Mouse (Mus musculus) liver, adult 2 months (tissue): ENCODE measurements around the gene Csta1. TPM values are rescaled to one million over a fixed set of nuclear protein-coding genes. Genes with fewer than 3 reads are reported as not detected.
"Not testable (repeated sequence)": the region's sequence is repeated elsewhere in the genome, so short reads cannot be mapped to it uniquely, and the experiment has no call there.

ENCODE experiments used
- DNase-seq: peaks from one replicate; pipeline ENCODE4 v3.0.0-alpha.2; 2011; ENCODE audit warnings: low read depth, low spot score; ENCODE audit errors: extremely low read depth
- H3K27ac ChIP-seq: fragments of 200-500 bp; replicated peaks from 2 replicates; pipeline ENCODE4 v1.5.1; 2012; ENCODE audit warnings: low read depth, mild to moderate bottlenecking, control low read depth, inconsistent platforms, low read length; ENCODE audit not compliant: insufficient read depth
- H3K27me3 ChIP-seq: fragments of 200-500 bp; 2 replicates; pipeline ENCODE4 v1.6.1; 2012; ENCODE audit warnings: mild to moderate bottlenecking, moderate library complexity, low read length, inconsistent platforms; ENCODE audit not compliant: control insufficient read depth, insufficient read depth
- H3K36me3 ChIP-seq: fragments of 200-500 bp; 2 replicates; pipeline ENCODE4 v1.6.1; 2012; ENCODE audit warnings: low read length, inconsistent platforms; ENCODE audit not compliant: control insufficient read depth, insufficient read depth
- H3K4me1 ChIP-seq: fragments of 200-500 bp; 2 replicates; pipeline ENCODE4 v1.6.1; 2011; ENCODE audit warnings: low read length; ENCODE audit not compliant: control insufficient read depth, insufficient read depth
- H3K4me3 ChIP-seq: fragments of 200-500 bp; 2 replicates; pipeline ENCODE4 v1.5.1; 2011; ENCODE audit warnings: low read depth, mild to moderate bottlenecking, control low read depth, low read length, moderate library complexity; ENCODE audit not compliant: insufficient read depth
- H3K79me2 ChIP-seq: fragments of 200-500 bp; 2 replicates; pipeline ENCODE4 v1.6.1; 2012; ENCODE audit warnings: inconsistent platforms, mild to moderate bottlenecking, low read length, moderate library complexity; ENCODE audit not compliant: control insufficient read depth, insufficient read depth
- H3K9ac ChIP-seq: fragments of 200-500 bp; 2 replicates; pipeline ENCODE4 v1.6.1; 2012; ENCODE audit warnings: low read depth, mild to moderate bottlenecking, control low read depth, inconsistent platforms, low read length
- CTCF ChIP-seq: fragments of 200-500 bp; IDR thresholded peaks from 2 replicates; pipeline ENCODE4 v1.5.1; 2011; ENCODE audit warnings: low read depth, low read length, control low read depth
- POLR2A ChIP-seq: fragments of 200-500 bp; IDR thresholded peaks from 2 replicates; pipeline ENCODE4 v1.6.1; 2011; ENCODE audit warnings: low read length, control low read depth; ENCODE audit not compliant: insufficient read depth; ENCODE audit errors: extremely low read depth
- WGBS: fragments of 180-500 bp; shearing (Covaris S2); methylation state at CpG from one replicate; pipeline ENCODE4 v1.1.7; 2018; 5-methylcytosine and 5-hydroxymethylcytosine counted together
- polyA plus RNA-seq: library from polyadenylated mRNA; depleted of rRNA; stranded (reverse); fragments of >200 nt; gene quantifications from 2 replicates; pipeline ENCODE4 v1.2.3, GENCODE M21; 2012
- total RNA-seq: library from RNA; depleted of rRNA; stranded (reverse); fragments of >200 nt; gene quantifications from 2 replicates; pipeline ENCODE4 v1.2.3, GENCODE M21; 2014

Csta1 gene
- total and polyA plus RNA-seq, 2 experiments: not detected

DNA sequence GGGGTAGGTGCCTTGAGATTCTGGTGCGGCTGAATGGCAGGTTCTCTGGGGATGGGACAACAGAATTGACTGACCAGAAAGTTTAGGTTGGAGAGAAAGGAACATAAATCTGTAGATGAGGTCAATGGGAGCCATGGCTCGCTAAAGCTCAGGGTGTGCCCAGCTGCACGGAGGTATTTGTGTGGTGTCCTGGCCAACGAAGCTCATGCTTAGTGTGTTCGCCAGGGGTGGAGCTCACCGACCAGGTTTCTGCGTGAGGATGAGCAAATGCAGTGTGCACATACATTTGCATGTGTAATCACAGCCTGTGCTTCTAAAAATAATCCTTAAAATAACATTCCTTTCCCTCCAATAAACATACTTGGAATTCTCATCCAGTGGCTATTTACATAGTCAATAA lies 2.9 kb downstream of the Csta1 start:
- WGBS: 84% methylated on average over 7 of the region's 7 CpGs
- Histone ChIP-seq H3K36me3 (no peaks in the 10 kb centered on the region), H3K27ac (no peak overlapping the region), H3K4me3 (no peak overlapping the region), H3K4me1 (no peaks in the 10 kb centered on the region), H3K9ac (no peak overlapping the region), H3K27me3 (no peaks in the 10 kb centered on the region), H3K79me2 (no peaks in the 10 kb centered on the region)
- TF ChIP-seq POLR2A (no peak), CTCF (no peak)
- DNase-seq: no peak

GRCm38 (mm10) chr16:36115751-36116150 lies 15.3 kb downstream of the Csta1 start:
- not testable (repeated sequence) for H3K4me3 ChIP-seq, H3K36me3 ChIP-seq, H3K27me3 ChIP-seq, DNase-seq, H3K9ac ChIP-seq, H3K79me2 ChIP-seq, H3K4me1 ChIP-seq, H3K27ac ChIP-seq
- 95% methylated on average over 6 of the region's 6 CpGs for WGBS

- DNase-seq, H3K27me3 ChIP-seq, H3K9ac ChIP-seq, H3K4me1 ChIP-seq, H3K27ac ChIP-seq, H3K4me3 ChIP-seq, H3K36me3 ChIP-seq, H3K79me2 ChIP-seq: not testable (repeated sequence)
Measured at GRCm38 (mm10) chr16:36111486-36111885, 19.6 kb downstream of the Csta1 start.

- Histone ChIP-seq H3K36me3 (no peaks in the 10 kb centered on the region), H3K79me2 (no peaks in the 10 kb centered on the region), H3K9ac (no peak overlapping the region), H3K4me3 (no peak overlapping the region), H3K27ac (no peak overlapping the region), H3K27me3 (no peaks in the 10 kb centered on the region), H3K4me1 (no peaks in the 10 kb centered on the region)
- TF ChIP-seq CTCF: no peak
- TF ChIP-seq POLR2A: no peak
- 88% methylated on average over 1 of the region's 1 CpGs for WGBS
- no peak for DNase-seq
Measured at GRCm38 (mm10) chr16:36102211-36102610, 28.8 kb downstream of the Csta1 start.

GRCm38 (mm10) chr16:36101526-36101925 lies 29.5 kb downstream of the Csta1 start:
- no peak for DNase-seq
- 92% methylated on average over 1 of the region's 1 CpGs for WGBS
- H3K4me3 ChIP-seq: no peak overlapping the region
- H3K36me3 ChIP-seq: no peaks in the 10 kb centered on the region
- TF ChIP-seq CTCF (no peak), POLR2A (no peak)
- H3K9ac ChIP-seq: no peak overlapping the region
- no peaks in the 10 kb centered on the region for H3K79me2 ChIP-seq
- no peak overlapping the region for H3K27ac ChIP-seq
- no peaks in the 10 kb centered on the region for H3K4me1 ChIP-seq
- H3K27me3 ChIP-seq: no peaks in the 10 kb centered on the region

GRCm38 (mm10) chr16:36097813-36098499 lies 33.1 kb downstream of the Csta1 start:
- not testable (repeated sequence) for H3K9ac ChIP-seq, H3K79me2 ChIP-seq, H3K4me1 ChIP-seq, DNase-seq, H3K36me3 ChIP-seq, H3K27ac ChIP-seq, H3K4me3 ChIP-seq, H3K27me3 ChIP-seq
- WGBS: 95% methylated on average over 12 of the region's 12 CpGs
